Mouse (Mus musculus) midbrain, embryonic 15.5 days (tissue): ENCODE data around the gene Gm20518. TPM values are rescaled to one million over a fixed set of nuclear protein-coding genes. Genes with fewer than 3 reads are reported as not detected.

Source experiments
- ATAC-seq: fragments of 200-750 bp; cut with Nextera tagmentation; replicated peaks from 2 replicates; pipeline ENCODE4 v1.8.0; 2017; ENCODE audit warnings: moderate TSS enrichment
- H3K27ac ChIP-seq: fragments of 300-500 bp; sonication (generic); 2 replicates; pipeline ENCODE4 v1.5.1; 2015; ENCODE audit warnings: mild to moderate bottlenecking, inconsistent platforms
- H3K27me3 ChIP-seq: fragments of 300-500 bp; sonication (generic); replicated peaks from 2 replicates; pipeline ENCODE4 v1.6.1; 2015; ENCODE audit warnings: inconsistent platforms
- H3K36me3 ChIP-seq: fragments of 300-500 bp; sonication (generic); replicated peaks from 2 replicates; pipeline ENCODE4 v1.6.1; 2015; ENCODE audit warnings: inconsistent platforms
- H3K4me1 ChIP-seq: fragments of 300-500 bp; sonication (generic); 2 replicates; pipeline ENCODE4 v1.6.1; 2015; ENCODE audit warnings: inconsistent platforms
- H3K4me2 ChIP-seq: fragments of 300-500 bp; sonication (generic); 2 replicates; pipeline ENCODE4 v1.6.1; 2015; ENCODE audit warnings: inconsistent platforms, mild to moderate bottlenecking, moderate library complexity
- H3K4me3 ChIP-seq: fragments of 300-500 bp; sonication (generic); 2 replicates; pipeline ENCODE4 v1.5.1; 2015; ENCODE audit warnings: mild to moderate bottlenecking, inconsistent platforms
- H3K9ac ChIP-seq: fragments of 300-500 bp; sonication (generic); 2 replicates; pipeline ENCODE4 v1.6.1; 2015; ENCODE audit warnings: mild to moderate bottlenecking, inconsistent platforms
- H3K9me3 ChIP-seq: fragments of 300-500 bp; sonication (generic); 2 replicates; pipeline ENCODE4 v1.6.1; 2016; ENCODE audit warnings: inconsistent platforms
- whole genome bisulfite sequencing: fragments of 180-500 bp; shearing (Covaris S2); methylation state at CpG from one replicate; pipeline ENCODE4 v1.1.7; 2015; ENCODE audit warnings: mixed read lengths; 5-methylcytosine and 5-hydroxymethylcytosine counted together
- polyA plus RNA-seq: library from polyadenylated mRNA; unstranded; fragments of >200 nt; fragmentation: Nextera tagmentation; extraction: Ambion mirVana; gene quantifications from 2 replicates; pipeline ENCODE4 v1.2.1, GENCODE M21; 2015

Gm20518 gene
- polyA plus RNA-seq, 1 experiment from 2014 or later = 0.53 TPM

DNA sequence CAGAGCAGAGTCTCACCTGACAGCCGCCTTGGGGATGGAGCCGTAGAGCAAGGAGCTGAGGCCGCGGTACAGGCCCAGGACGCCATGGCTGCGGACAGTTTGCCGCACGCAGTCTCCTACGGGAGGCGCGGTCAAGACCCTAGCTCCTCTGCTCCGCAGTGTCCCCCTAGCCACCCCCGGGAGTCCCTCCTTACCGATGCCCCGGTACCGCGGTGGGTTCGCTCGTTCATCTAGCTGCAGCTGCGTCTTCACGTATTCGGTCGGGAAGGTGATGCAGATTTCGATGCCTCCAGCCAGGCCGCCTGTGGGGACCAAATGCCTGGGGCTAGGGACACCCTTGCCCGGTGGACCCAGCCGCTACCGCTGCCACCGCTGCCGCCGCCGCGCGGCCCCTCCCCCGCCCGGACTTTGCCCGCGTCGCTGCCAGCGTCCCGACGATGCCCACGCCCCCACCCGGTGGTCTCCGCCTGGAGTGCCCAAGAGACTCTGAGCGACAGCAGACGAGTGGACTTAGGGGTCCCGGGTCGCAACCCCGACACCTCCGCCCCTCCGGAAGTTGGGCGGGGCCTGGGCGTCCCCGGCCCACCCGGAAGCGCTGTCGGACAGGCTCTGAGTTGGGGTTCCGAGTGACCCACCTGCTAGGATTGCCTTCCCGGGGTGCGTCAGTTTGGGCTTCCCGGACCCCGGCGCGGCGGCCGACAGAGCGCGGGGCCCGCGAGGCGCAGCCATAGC lies 36.0 kb upstream of the Gm20518 start:
- ATAC-seq = peak; percentile 35
- Histone ChIP-seq H3K27me3 (no peaks in the 10 kb centered on the region), H3K4me1 (peaks cover 37% of the 10 kb centered on the region), H3K4me3 (peak overlapping the region; percentile 85), H3K9ac (peak overlapping the region; percentile 84), H3K9me3 (no peaks in the 10 kb centered on the region), H3K27ac (peak overlapping the region; percentile 92), H3K36me3 (no peaks in the 10 kb centered on the region; the same call in 1 of the 2 replicates), H3K4me2 (peak overlapping the region; percentile 91)
- WGBS = under 1% methylated on average over 65 of the region's 72 CpGs

DNA sequence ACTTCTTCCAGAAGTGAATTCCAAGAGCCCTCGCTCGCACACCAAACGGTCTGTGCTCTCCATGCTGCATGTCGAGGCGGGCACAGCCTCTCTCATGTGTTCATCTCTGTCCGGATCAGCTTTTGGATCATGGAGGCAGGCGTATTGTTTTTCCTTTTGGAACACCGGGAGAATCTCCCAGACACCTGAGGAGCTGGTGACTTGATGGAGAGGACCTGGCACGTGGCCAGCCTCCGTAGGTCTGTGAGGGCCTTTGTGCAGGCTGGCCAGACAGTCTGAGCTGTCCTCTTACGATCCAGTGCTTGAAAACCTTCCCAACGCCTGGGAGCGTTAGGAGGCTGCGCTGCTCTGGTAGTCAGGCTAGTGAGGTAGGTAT lies 30.7 kb upstream of the Gm20518 start:
- peak overlapping the region; percentile 84 for H3K4me3 ChIP-seq
- H3K9me3 ChIP-seq = no peaks in the 10 kb centered on the region
- ATAC-seq = peak; percentile 24
- peaks cover 43% of the 10 kb centered on the region for H3K4me1 ChIP-seq
- peaks cover 12% of the 10 kb centered on the region for H3K27me3 ChIP-seq
- H3K4me2 ChIP-seq = peak overlapping the region; percentile 97
- H3K27ac ChIP-seq = peak overlapping the region; percentile 89
- H3K9ac ChIP-seq = peak overlapping the region; percentile 97
- H3K36me3 ChIP-seq = no peaks in the 10 kb centered on the region; the same call in 1 of the 2 replicates
- WGBS = 1% methylated on average over 14 of the region's 14 CpGs

DNA sequence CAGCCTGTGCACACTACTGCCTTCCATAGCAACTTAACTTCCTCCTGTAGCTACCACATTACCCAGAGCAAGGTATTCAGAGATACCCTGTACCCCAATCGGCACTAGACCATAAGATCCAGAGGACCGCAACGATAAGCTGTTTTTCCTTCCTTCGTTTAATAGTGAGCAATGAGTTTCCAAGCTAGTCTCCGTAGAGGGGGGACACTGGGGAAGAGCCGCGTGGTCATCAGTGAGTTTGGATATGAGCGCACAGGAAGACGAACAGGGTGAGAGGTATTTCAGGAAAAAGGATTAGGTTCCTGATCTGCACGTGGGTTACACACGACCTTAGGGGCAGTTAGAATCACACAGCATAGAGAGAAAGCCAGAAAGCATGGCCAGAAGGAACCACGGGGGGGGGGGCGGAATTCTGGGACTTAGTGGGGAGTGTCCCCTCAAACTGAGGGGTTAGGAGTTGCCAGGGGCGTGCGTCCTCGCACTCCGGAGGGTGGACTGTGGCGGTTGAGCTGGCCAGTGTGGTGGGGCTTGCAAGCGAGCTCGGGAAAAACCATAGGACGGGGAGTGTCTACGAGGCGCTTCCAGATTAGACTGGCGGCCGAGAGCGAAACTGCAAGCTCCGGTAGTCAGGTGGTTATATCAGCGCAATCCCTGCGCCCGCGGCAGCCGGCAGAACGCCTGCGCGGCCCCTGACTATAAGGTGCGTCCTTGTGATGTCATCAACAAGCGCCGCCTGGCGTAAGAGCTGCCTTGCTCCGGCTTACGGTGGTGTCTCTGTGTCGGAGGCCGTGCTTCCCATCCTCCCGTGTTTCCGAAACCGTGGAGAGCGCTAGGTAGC lies 30.1 kb upstream of the Gm20518 start:
- Histone ChIP-seq H3K36me3 (no peaks in the 10 kb centered on the region; the same call in 1 of the 2 replicates), H3K9ac (peak overlapping the region; percentile 97), H3K4me3 (peak overlapping the region; percentile 84), H3K27me3 (peaks cover 19% of the 10 kb centered on the region), H3K4me2 (peak overlapping the region; percentile 97), H3K4me1 (peaks cover 37% of the 10 kb centered on the region), H3K9me3 (no peaks in the 10 kb centered on the region), H3K27ac (peak overlapping the region; percentile 89)
- under 1% methylated on average over 47 of the region's 47 CpGs for WGBS
- ATAC-seq = peak; percentile 94

DNA sequence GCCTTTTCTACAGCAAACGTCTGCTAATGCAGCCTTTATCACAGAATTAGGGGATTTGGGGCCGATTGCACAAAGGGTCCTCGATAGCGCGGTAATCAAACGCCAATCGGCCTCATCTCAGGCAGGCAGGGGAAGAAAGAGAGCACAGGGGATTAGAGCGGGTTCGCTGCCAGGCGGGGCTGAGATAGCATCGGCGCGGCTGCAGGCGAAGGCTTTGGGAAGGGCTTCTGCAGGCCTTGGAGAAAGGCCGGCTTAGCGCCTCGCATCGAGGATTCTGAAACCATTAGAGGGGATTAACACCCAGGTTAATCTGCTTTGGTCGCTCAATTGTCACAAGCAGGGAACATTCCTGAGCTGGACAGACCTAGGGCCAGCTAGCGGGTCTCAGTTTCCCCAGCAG lies 29.1 kb upstream of the Gm20518 start:
- Histone ChIP-seq H3K4me3 (0 out of 2 replicates have a peak overlapping the region, but pooled peaks have one; percentile 2), H3K9me3 (no peaks in the 10 kb centered on the region), H3K4me2 (peak overlapping the region; percentile 97), H3K4me1 (peaks cover 28% of the 10 kb centered on the region), H3K36me3 (no peaks in the 10 kb centered on the region), H3K27ac (peak overlapping the region; percentile 89; the same call in 1 of the 2 replicates), H3K9ac (peak overlapping the region; percentile 28; the same call in 1 of the 2 replicates), H3K27me3 (peaks cover 28% of the 10 kb centered on the region)
- 2% methylated on average over 20 of the region's 20 CpGs for WGBS
- ATAC-seq = no peak

DNA sequence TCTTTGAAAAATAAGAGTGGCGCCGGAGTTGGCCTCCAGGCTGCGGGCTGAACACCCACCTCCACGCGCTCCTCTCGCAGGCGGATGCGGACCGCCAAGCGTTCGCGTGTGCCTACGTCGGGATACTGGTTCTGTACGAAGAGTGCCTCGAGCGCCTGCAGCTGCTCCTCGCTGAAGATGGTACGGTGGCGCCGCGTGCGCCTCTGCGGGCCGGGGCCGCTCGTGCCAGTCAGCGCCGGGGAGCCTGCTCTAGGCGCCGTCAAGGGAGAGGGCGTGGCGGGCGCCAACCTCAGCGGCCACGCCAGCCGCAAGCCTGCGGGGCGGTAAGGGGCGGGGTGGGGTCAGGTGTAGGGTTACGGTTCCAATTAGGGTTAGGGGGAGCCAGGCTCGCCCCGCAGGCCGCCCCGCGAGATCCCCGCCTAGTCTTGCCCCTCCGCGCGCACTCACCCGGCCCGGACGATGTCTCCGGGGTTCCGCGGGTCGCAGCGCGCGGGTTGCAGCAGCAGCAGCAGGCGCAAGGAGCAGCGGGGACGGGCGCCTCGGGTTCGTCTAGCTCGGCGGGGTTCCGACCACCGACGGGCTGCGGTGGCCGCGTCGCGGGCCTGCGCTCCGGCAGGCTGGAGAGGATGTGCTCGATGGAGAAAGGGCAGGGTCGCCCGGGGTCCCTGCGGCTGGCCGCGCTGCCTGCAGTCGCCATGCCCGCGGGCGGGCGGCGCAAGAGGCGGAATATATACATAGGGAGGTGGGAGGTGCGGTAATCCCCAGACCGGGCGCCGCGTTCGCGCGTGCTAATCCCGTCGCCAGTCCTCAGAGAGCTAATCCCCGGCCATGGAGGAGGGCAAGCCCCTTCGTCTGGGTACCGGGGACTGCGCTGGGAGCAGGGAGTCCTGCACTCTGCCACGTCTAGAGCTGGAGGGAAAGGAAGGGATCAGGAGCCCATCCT lies 23.1 kb upstream of the Gm20518 start, which contains the start of gene Gsc2:
Gsc2 (minus strand) TSS at position 753 of the 943 bp plus-strand sequence.
- under 1% methylated on average over 106 of the region's 106 CpGs for WGBS
- peak within 1 kb of the TSS; percentile 12; the same call in 1 of the 2 replicates for H3K9ac ChIP-seq

DNA sequence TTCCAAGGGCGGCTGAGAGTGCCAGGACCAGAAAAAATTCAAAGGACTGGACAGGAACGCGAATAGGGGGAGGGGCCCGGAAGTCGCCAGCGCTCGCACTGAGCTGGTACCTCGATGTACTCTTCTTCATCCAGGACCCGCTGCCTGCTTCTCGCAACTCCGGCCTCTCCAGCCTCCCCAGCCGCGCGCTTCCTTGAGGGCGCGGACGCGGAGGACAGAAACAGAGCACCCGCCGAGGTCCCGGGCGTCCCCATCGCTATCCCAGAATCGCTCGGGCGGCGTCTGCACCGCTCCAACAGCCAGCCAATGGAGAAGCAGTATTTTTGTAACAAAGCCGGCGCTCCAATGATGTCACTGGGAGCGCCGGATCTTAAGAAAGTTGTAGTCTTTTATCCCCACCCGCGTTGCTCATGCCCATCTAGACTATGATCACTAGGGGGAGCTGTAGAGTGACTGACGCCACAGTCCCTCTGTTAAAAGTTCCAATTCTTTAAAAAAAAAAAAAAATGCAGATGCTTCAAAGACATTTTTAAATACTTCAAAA lies 19.7 kb upstream of the Gm20518 start, which contains the start of gene Ess2:
Ess2 (minus strand) TSS at position 297 of the 544 bp plus-strand sequence.
- Histone ChIP-seq H3K27me3 (peaks cover 46% of the 10 kb centered on the region), H3K9ac (peak within 1 kb of the TSS; percentile 79), H3K4me3 (peak within 1 kb of the TSS; percentile 74), H3K36me3 (peaks cover 21% of the 10 kb centered on the region), H3K4me2 (peak within 1 kb of the TSS; percentile 77), H3K4me1 (peaks cover 24% of the 10 kb centered on the region), H3K9me3 (no peaks in the 10 kb centered on the region), H3K27ac (peak within 1 kb of the TSS; percentile 75)
- peak; percentile 94 for ATAC-seq
- under 1% methylated on average over 35 of the region's 35 CpGs for WGBS

More for the DNA sequence above, 23.1 kb upstream of the Gm20518 start, which contains the start of gene Gsc2:
- no peaks in the 10 kb centered on the region for H3K9me3 ChIP-seq
- H3K27ac ChIP-seq = no peak within 1 kb of the TSS
- peaks cover 24% of the 10 kb centered on the region for H3K4me1 ChIP-seq
- no peaks in the 10 kb centered on the region for H3K36me3 ChIP-seq
- H3K4me3 ChIP-seq = peak within 1 kb of the TSS; percentile 33
- no peak for ATAC-seq
- H3K4me2 ChIP-seq = peak within 1 kb of the TSS; percentile 53
- H3K27me3 ChIP-seq = peaks cover 67% of the 10 kb centered on the region

DNA sequence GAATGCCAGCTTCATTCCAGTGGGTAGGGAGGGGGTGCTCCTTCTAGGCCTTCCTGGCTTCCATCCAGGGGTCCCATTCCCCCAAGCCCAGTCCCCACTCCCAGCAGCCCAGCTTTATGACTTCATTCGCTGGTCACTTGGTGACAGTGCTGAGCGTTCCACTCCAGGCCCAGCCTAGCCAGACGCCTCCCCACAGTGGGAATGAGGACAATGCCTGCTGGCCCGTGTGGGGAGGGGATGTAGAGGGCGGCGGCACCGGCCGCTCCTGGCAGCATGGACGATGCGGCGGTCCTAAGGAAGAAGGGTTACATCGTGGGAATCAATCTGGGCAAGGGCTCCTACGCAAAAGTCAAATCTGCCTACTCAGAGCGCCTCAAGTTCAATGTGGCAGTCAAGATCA lies 7.0 kb upstream of the Gm20518 start, which contains the start of the genes Dgcr2 and Tssk2:
Dgcr2 (minus strand) TSS at position 101 of the 400 bp plus-strand sequence.
Tssk2 (plus strand) TSS at position 176 of the 400 bp plus-strand sequence.
- 94% methylated on average over 14 of the region's 14 CpGs for WGBS
- ATAC-seq = no peak

DNA sequence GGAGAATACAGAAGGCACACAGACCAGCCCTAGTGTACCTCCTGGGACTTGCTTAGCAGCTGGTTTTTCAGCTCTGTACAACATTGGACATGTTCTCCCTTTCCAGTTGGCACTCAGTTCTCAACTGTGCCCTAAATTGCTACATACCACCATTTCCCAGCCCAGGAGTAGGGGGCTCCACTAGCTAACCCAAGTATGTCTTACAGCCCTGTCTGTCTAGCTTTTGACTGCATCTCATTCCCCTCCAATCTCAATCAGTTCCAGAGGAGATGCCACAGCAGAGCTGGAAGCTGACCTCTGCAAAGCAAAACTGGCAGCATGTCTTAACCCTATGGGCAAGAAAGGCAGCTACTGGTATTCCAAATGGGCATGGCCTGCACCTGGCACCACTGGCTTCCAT lies 4.6 kb upstream of the Gm20518 start:
- no peaks in the 10 kb centered on the region for H3K9me3 ChIP-seq
- H3K4me2 ChIP-seq = no peak overlapping the region
- H3K36me3 ChIP-seq = peaks cover 23% of the 10 kb centered on the region
- no peak for ATAC-seq
- no peak overlapping the region for H3K9ac ChIP-seq
- no peak overlapping the region for H3K27ac ChIP-seq
- peaks cover 6% of the 10 kb centered on the region for H3K4me1 ChIP-seq
- no peak overlapping the region for H3K4me3 ChIP-seq
- H3K27me3 ChIP-seq = no peaks in the 10 kb centered on the region

More for the DNA sequence above, 7.0 kb upstream of the Gm20518 start, which contains the start of the genes Dgcr2 and Tssk2:
- Histone ChIP-seq H3K4me2 (no peak within 1 kb of the TSS), H3K36me3 (peaks cover 45% of the 10 kb centered on the region), H3K9me3 (no peaks in the 10 kb centered on the region), H3K4me3 (no peak within 1 kb of the TSS), H3K27me3 (no peaks in the 10 kb centered on the region), H3K4me1 (no peaks in the 10 kb centered on the region), H3K27ac (no peak within 1 kb of the TSS), H3K9ac (no peak within 1 kb of the TSS)

DNA sequence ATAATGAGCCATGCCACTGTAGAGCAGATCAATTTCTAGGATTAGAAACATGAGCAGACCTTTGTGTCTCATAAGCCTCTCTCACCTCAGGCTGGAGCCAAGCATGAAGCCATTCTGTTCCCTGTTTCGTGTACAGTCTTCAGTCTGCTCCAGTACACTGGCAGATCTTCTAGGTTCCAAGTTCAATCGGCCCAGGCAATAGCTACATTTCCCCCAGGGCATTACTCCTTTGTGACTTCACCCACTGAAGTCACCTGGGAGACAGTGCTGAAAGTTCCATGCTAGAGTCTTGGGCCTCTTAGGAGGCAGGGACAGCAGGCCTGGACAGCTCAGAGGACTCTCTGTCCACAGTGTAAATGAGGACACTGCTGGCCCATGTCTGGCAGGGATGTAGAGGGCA lies 2.5 kb upstream of the Gm20518 start, which contains the start of gene Tssk1:
Tssk1 (plus strand) TSS at position 301 of the 400 bp plus-strand sequence.
- Histone ChIP-seq H3K27ac (no peak within 1 kb of the TSS), H3K9ac (no peak within 1 kb of the TSS), H3K36me3 (peaks cover 5% of the 10 kb centered on the region; the same call in 1 of the 2 replicates), H3K4me3 (no peak within 1 kb of the TSS), H3K4me2 (no peak within 1 kb of the TSS), H3K27me3 (no peaks in the 10 kb centered on the region), H3K4me1 (peaks cover 20% of the 10 kb centered on the region), H3K9me3 (no peaks in the 10 kb centered on the region)
- WGBS = 79% methylated on average over 2 of the region's 2 CpGs
- ATAC-seq = no peak

DNA sequence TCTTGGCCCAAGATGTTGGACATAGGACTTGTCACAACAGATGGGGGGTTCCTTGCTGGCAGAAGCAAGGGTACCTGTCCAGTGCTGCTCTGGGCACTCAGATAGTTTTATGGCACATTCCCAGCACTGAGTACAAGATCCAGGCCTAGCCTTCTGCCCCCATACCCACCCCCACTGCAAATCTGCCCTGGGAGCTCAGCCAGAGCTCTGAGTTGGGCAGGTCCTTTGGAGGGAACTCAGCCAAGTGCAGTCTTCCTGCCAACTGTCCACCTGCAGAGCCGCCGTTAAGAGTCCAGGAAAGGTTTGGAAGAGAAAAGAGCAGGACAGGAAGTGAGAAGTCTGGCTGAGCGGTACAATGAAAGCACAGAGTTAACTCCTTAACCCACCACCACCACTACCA lies 1.1 kb upstream of the Gm20518 start:
- Histone ChIP-seq H3K27ac (no peak overlapping the region), H3K4me1 (peaks cover 20% of the 10 kb centered on the region), H3K9me3 (no peaks in the 10 kb centered on the region), H3K27me3 (no peaks in the 10 kb centered on the region), H3K4me3 (no peak overlapping the region), H3K36me3 (no peaks in the 10 kb centered on the region), H3K9ac (no peak overlapping the region), H3K4me2 (0 out of 2 replicates have a peak overlapping the region, but pooled peaks have one; percentile 53)
- 81% methylated on average over 3 of the region's 3 CpGs for WGBS
- ATAC-seq = no peak
